Mouse (Mus musculus) hindbrain, embryonic 13.5 days (tissue): ENCODE measurements around the gene Cblb. TPM values are rescaled to one million over a fixed set of nuclear protein-coding genes. Genes with fewer than 3 reads are reported as not detected.

ENCODE experiments used
- ATAC-seq: fragments of 200-750 bp; cut with Nextera tagmentation; 2 replicates; pipeline ENCODE4 v1.8.0; 2017; ENCODE audit warnings: moderate TSS enrichment; ENCODE audit not compliant: low FRiP score
- H3K27ac ChIP-seq: fragments of 300-500 bp; sonication (generic); 2 replicates; pipeline ENCODE4 v1.5.1; 2015; ENCODE audit warnings: inconsistent platforms, mild to moderate bottlenecking, moderate library complexity
- H3K27me3 ChIP-seq: fragments of 300-500 bp; sonication (generic); 2 replicates; pipeline ENCODE4 v1.6.1; 2015; ENCODE audit warnings: mild to moderate bottlenecking, inconsistent platforms
- H3K36me3 ChIP-seq: fragments of 300-500 bp; sonication (generic); 2 replicates; pipeline ENCODE4 v1.6.1; 2015; ENCODE audit warnings: mild to moderate bottlenecking, inconsistent platforms
- H3K4me1 ChIP-seq: fragments of 300-500 bp; sonication (generic); replicated peaks from 2 replicates; pipeline ENCODE4 v1.6.1; 2015; ENCODE audit warnings: inconsistent platforms
- H3K4me2 ChIP-seq: fragments of 300-500 bp; sonication (generic); 2 replicates; pipeline ENCODE4 v1.6.1; 2015; ENCODE audit warnings: inconsistent platforms, mild to moderate bottlenecking, moderate library complexity
- H3K4me3 ChIP-seq: fragments of 300-500 bp; sonication (generic); 2 replicates; pipeline ENCODE4 v1.5.1; 2015; ENCODE audit warnings: mild to moderate bottlenecking, inconsistent platforms
- H3K9ac ChIP-seq: fragments of 300-500 bp; sonication (generic); 2 replicates; pipeline ENCODE4 v1.6.1; 2015; ENCODE audit warnings: mild to moderate bottlenecking, inconsistent platforms
- H3K9me3 ChIP-seq: fragments of 300-500 bp; sonication (generic); 2 replicates; pipeline ENCODE4 v1.6.1; 2016; ENCODE audit warnings: inconsistent platforms
- WGBS: fragments of 180-500 bp; shearing (Covaris S2); methylation state at CpG from one replicate; pipeline ENCODE4 v1.1.7; 2015; 5-methylcytosine and 5-hydroxymethylcytosine counted together
- polyA plus RNA-seq: library from polyadenylated mRNA; unstranded; fragments of >200 nt; fragmentation: Nextera tagmentation; extraction: Ambion mirVana; gene quantifications from 2 replicates; pipeline ENCODE4 v1.2.1, GENCODE M21; 2015

Cblb gene
- polyA plus RNA-seq, 1 experiment from 2014 or later = 21.5 TPM

DNA sequence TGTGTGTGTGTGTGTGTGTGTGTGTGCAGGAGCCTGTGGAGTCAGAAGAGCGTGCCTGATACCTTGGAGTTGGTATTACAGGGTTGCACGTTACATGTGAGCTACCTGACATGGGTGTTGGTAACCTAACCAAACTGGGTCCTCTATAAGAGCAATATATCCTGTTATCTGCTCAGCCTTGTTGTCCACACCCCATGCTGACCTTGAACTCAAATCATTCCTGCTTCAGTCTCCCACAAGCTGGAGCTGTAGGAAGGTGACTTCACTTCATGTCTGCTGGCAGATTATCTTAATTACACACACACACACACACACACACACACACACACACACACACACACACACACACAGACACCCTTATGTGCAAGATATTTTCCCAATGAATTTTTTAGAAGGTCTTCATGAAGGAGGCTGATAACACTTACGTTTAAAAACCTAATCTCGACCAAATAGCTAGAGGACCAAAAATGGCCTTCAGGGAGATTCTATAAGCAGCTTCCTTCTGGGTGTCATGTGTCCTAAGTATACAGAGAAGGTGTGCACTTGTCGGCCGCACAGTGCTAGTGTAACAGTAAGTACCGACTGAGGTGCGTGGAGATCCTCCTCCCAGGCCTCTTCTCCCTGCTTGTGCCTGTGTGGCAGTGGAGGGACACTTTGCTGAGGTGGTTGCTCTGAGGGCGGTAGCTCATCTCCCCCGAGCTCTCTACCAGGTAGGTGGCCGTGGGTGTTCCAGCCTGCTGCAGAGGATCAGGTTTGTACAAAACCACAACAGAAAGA, 49.8 kb downstream of the Cblb start:
- Histone ChIP-seq H3K9me3 (no peaks in the 10 kb centered on the region), H3K36me3 (no peaks in the 10 kb centered on the region), H3K27me3 (no peaks in the 10 kb centered on the region), H3K4me2 (no peak overlapping the region), H3K4me3 (no peak overlapping the region), H3K27ac (no peak overlapping the region), H3K9ac (no peak overlapping the region), H3K4me1 (peaks cover 26% of the 10 kb centered on the region)
- 88% methylated on average over 11 of the region's 11 CpGs for WGBS
- ATAC-seq = no peak

DNA sequence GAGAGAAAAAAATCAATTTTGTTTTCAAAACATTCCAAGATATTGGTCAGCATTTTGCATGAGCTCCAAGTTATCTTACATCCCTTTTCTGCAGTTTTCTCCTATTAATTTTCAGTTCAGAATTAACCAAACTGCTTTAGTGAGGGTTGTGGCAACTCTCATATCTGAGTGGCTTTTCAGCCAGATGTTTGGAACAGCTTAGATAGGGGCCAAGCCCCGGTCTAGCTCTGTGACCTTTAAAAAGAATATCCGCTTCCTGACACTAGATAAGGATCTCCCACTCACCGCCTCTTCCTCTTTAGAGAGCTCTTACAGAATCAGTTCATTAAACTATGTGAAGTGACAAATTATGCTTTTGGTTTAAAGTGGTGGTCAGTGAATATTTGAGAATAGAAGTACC, 50.7 kb downstream of the Cblb start:
- Histone ChIP-seq H3K9ac (no peak overlapping the region), H3K27me3 (no peaks in the 10 kb centered on the region), H3K4me2 (no peak overlapping the region), H3K4me1 (peaks cover 22% of the 10 kb centered on the region), H3K27ac (no peak overlapping the region), H3K36me3 (no peaks in the 10 kb centered on the region), H3K9me3 (no peaks in the 10 kb centered on the region), H3K4me3 (no peak overlapping the region)
- 81% methylated on average over 3 of the region's 3 CpGs for WGBS
- no peak for ATAC-seq

GRCm38 (mm10) chr16:52086793-52087450, 55.9 kb downstream of the Cblb start:
- no peaks in the 10 kb centered on the region for H3K36me3 ChIP-seq
- H3K4me2 ChIP-seq = no peak overlapping the region
- H3K27ac ChIP-seq = no peak overlapping the region
- H3K9me3 ChIP-seq = no peaks in the 10 kb centered on the region
- peaks cover 3% of the 10 kb centered on the region; the same call in 1 of the 2 replicates for H3K4me1 ChIP-seq
- no peaks in the 10 kb centered on the region for H3K27me3 ChIP-seq
- H3K9ac ChIP-seq = no peak overlapping the region
- H3K4me3 ChIP-seq = no peak overlapping the region
- ATAC-seq = no peak
- 97% methylated on average over 9 of the region's 9 CpGs for WGBS

DNA sequence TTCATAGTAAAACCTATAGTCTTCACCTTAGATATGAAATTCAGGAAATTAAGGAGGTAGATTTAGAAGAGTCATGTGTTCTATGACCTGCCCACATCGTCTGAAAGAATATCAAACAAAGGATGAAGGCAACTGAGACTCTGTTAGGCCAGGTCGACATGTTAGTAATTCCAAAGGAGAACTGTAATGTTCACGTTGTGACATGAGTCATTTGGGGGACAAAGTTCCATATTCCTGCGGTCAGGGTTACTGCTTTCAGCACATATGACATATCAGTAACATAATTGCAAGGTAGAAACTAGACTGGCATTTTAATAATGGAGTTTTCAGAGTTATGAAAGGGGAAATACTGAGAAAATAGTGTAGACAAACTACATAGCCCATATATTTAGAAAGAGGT, 58.3 kb downstream of the Cblb start:
- H3K27me3 ChIP-seq = no peaks in the 10 kb centered on the region
- no peak overlapping the region for H3K4me2 ChIP-seq
- no peak overlapping the region for H3K9ac ChIP-seq
- 83% methylated on average over 4 of the region's 4 CpGs for WGBS
- H3K36me3 ChIP-seq = no peaks in the 10 kb centered on the region
- H3K27ac ChIP-seq = no peak overlapping the region
- peaks cover 17% of the 10 kb centered on the region for H3K4me1 ChIP-seq
- no peak for ATAC-seq
- H3K4me3 ChIP-seq = no peak overlapping the region
- H3K9me3 ChIP-seq = no peaks in the 10 kb centered on the region

DNA sequence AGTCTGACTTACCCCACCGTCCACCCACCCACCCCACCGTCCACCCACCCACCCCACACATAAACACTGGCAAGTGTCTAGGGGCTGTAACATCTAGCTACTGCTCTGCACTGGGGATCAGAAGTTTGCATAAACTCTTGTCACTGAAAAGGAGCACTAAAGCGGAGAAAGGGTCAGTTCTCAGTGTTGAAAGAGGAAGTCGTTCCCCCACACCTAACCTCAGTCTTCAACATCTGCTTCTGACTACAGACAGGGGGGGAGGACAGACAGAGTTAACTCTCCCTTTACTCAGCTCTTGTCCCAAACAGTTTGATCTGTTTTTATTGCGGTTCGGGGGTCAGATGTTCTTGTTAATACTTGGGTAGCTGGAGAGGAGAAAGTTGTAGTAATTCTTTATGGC, 59.9 kb downstream of the Cblb start:
- 77% methylated on average over 6 of the region's 6 CpGs for WGBS
- Histone ChIP-seq H3K4me2 (no peak overlapping the region), H3K4me1 (peaks cover 13% of the 10 kb centered on the region), H3K9me3 (no peaks in the 10 kb centered on the region), H3K36me3 (no peaks in the 10 kb centered on the region), H3K4me3 (no peak overlapping the region), H3K27me3 (no peaks in the 10 kb centered on the region), H3K9ac (no peak overlapping the region), H3K27ac (no peak overlapping the region)
- ATAC-seq = no peak

GRCm38 (mm10) chr16:52093325-52094253, 62.6 kb downstream of the Cblb start:
- Histone ChIP-seq H3K27ac (peak overlapping the region; percentile 52), H3K4me1 (peaks cover 13% of the 10 kb centered on the region), H3K4me2 (no peak overlapping the region), H3K9ac (0 out of 2 replicates have a peak overlapping the region, but pooled peaks have one; percentile 1), H3K4me3 (no peak overlapping the region), H3K36me3 (no peaks in the 10 kb centered on the region), H3K27me3 (no peaks in the 10 kb centered on the region), H3K9me3 (no peaks in the 10 kb centered on the region)
- WGBS = 74% methylated on average over 9 of the region's 9 CpGs
- no peak for ATAC-seq

- no peaks in the 10 kb centered on the region for H3K36me3 ChIP-seq
- no peaks in the 10 kb centered on the region for H3K9me3 ChIP-seq
- ATAC-seq = no peak
- 92% methylated on average over 10 of the region's 10 CpGs for WGBS
- no peak overlapping the region for H3K9ac ChIP-seq
- no peaks in the 10 kb centered on the region for H3K27me3 ChIP-seq
- no peak overlapping the region for H3K27ac ChIP-seq
- H3K4me1 ChIP-seq = peaks cover 13% of the 10 kb centered on the region
- H3K4me2 ChIP-seq = no peak overlapping the region
- H3K4me3 ChIP-seq = no peak overlapping the region
These were observed 63.9 kb downstream of the Cblb start for GRCm38 (mm10) chr16:52094735-52095459.

- H3K9ac ChIP-seq = no peak overlapping the region
- no peak overlapping the region for H3K27ac ChIP-seq
- no peaks in the 10 kb centered on the region for H3K9me3 ChIP-seq
- H3K4me2 ChIP-seq = no peak overlapping the region
- no peaks in the 10 kb centered on the region for H3K27me3 ChIP-seq
- 94% methylated on average over 3 of the region's 3 CpGs for WGBS
- no peak overlapping the region for H3K4me3 ChIP-seq
- H3K36me3 ChIP-seq = no peaks in the 10 kb centered on the region
- ATAC-seq = no peak
- peaks cover 13% of the 10 kb centered on the region for H3K4me1 ChIP-seq
These were observed 64.6 kb downstream of the Cblb start for GRCm38 (mm10) chr16:52095643-52096042.

- Histone ChIP-seq H3K27ac (no peak overlapping the region), H3K36me3 (no peaks in the 10 kb centered on the region), H3K4me3 (no peak overlapping the region), H3K9ac (no peak overlapping the region), H3K4me2 (no peak overlapping the region), H3K27me3 (no peaks in the 10 kb centered on the region), H3K4me1 (peaks cover 4% of the 10 kb centered on the region; the same call in 1 of the 2 replicates), H3K9me3 (no peaks in the 10 kb centered on the region)
- 84% methylated on average over 6 of the region's 6 CpGs for WGBS
- ATAC-seq = no peak
These were observed 69.4 kb downstream of the Cblb start for GRCm38 (mm10) chr16:52100466-52100865.

- Histone ChIP-seq H3K36me3 (no peaks in the 10 kb centered on the region), H3K4me3 (no peak overlapping the region), H3K9ac (no peak overlapping the region), H3K4me1 (peaks cover 4% of the 10 kb centered on the region; the same call in 1 of the 2 replicates), H3K27ac (no peak overlapping the region), H3K27me3 (no peaks in the 10 kb centered on the region), H3K9me3 (no peaks in the 10 kb centered on the region), H3K4me2 (no peak overlapping the region)
- 93% methylated on average over 9 of the region's 9 CpGs for WGBS
- no peak for ATAC-seq
These were observed 73.6 kb downstream of the Cblb start for GRCm38 (mm10) chr16:52104608-52105007.

GRCm38 (mm10) chr16:52107836-52108235, 76.8 kb downstream of the Cblb start:
- no peaks in the 10 kb centered on the region for H3K27me3 ChIP-seq
- no peak overlapping the region for H3K27ac ChIP-seq
- no peak overlapping the region for H3K4me2 ChIP-seq
- H3K9me3 ChIP-seq = no peaks in the 10 kb centered on the region
- no peak overlapping the region for H3K9ac ChIP-seq
- peaks cover 3% of the 10 kb centered on the region for H3K36me3 ChIP-seq
- ATAC-seq = no peak
- 86% methylated on average over 5 of the region's 5 CpGs for WGBS
- H3K4me3 ChIP-seq = no peak overlapping the region
- peaks cover 4% of the 10 kb centered on the region; the same call in 1 of the 2 replicates for H3K4me1 ChIP-seq
